Mouse (Mus musculus): ENCODE measurements around the gene Prrt1.

Prrt1 gene

DNA sequence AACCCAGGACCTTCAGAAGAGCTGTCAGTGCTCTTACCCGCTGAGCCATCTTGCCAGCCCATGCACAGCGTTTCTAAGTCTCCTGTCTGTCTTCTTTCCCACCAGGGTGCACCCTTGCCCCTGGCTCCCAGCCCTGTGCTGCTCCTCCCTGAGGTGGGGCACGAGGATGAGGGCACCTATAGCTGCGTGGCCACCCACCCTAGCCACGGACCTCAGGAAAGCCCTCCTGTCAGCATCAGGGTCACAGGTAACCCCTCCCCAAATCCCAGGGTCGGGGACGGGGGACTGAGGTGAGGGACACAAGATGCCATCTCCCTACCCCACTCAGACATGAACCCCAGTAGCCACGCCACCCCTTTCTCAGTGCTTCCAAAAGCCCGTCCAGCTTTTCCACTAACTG is 29.4 kb upstream of the Prrt1 start:
- no peak for DNase-seq

DNA sequence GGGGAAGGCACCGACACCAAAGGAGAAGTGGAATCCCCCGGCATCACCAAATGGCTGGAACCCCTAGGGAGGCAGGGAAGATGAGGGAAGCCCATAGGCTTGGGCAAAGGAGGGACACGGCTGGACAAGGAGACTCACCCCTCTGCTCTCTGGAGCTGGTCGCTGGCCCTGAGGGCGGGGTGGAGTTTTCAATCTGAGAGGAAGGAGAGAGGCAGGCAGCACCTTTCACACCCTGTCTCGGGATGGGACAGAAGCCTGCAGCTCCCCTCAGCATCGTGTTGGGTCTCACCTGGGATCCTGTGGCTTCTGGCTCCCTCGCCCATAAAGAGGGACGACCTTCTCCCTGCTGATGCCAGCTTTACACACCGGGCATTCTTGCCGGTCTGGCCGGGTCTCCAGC is 27.5 kb upstream of the Prrt1 start:
- DNase-seq, result no peak

DNA sequence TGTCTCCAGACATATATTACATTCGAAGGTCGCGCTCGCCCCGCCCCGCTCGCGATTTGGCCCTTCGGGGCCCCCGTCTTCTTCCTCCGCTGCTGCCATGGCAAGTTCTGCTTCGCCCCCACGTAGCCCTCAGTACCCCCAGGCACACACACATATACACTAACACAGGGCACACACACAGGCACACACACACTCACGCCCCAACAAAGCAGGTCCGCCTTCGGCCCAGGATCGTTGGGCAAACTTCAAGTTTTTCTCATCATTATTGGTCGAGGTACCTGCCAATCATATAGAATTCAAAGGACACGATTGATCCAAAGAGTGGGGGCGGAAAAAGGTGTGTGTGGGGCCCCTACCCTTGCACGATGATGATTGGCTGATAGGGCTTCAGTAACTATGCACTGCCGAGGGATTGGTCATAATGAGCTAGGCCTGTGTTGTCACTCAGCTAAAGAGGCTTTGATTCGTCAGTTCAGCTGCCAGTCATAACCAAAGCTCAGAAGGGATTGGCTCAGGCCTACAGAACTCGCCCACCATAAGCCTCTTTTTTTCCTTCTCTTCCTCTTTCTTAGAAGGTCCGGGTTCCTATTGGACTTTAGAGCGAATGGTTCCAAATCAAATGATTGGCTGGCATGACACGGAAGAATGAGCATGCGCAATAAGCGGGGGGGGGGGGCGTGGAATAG is 25.8 kb upstream of the Prrt1 start, which contains the start of gene Rnf5:
Gene Rnf5, minus strand, starts transcription at position 316 of the 686 bp plus-strand sequence.
- DNase-seq, result peak; percentile 100

DNA sequence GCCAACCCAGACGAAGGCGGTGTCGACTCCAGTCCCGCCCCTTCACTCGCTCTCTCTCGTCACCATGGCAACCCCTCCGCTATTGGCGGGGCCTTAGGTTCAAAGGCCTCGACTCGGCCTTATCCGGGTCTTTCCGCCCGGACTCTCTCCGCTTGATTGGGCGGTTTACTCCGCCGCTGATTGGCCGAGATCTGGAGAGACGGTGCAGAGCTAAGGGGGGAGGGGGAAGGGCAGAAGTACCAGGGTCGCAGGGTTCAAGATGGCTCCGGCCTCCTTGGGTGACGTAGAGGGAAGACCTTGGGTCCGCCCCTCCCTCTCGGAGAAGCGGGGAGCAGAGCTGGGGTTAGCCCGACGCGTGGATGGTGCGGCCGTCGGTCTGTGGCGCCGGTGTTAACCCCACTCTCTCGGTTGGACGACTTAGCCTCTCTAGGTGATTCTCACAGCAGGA is 25.2 kb upstream of the Prrt1 start, which contains the start of gene Agpat1:
Gene Agpat1, plus strand, starts transcription at position 202 of the 448 bp plus-strand sequence.
- peak; percentile 99 for DNase-seq

DNA sequence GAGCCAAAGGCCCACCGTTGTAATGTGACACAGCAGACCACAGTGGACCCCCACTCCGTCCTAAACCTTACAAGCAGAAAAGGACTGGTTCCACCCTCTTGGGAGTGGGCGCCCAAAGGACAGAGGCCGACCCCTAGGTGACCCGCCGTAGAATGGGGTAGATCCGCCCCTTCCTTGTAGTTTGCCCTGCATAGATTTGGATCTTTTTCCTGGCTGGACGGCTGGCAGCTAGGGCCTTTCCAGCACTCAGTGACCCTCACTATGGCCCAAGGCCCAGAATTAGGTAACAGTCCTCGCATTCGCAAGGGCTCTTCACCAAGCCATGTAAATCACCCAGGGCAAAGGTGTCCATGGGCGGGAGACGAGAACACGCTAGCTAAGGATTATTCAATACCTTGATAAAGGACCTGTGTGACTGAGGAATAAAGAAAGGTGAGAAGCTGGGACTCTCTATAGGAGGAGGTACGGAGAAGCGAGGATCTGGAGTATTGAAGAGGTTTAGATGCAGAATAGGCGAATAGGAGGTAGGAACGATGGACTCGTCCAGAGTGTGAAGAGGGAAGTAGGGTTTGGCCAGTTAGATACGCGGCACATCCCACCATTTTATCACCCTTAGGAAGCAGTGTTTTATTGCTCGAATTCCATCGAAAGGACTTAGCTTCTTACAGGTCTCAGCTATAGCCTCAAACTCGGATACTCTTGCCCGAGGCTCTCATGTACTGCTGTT is 24.7 kb upstream of the Prrt1 start:
- DNase-seq, result peak; percentile 66

- DNase-seq, result peak; percentile 98
Measured at GRCm38 (mm10) chr17:34605609-34606008, 23.7 kb upstream of the Prrt1 start.

DNA sequence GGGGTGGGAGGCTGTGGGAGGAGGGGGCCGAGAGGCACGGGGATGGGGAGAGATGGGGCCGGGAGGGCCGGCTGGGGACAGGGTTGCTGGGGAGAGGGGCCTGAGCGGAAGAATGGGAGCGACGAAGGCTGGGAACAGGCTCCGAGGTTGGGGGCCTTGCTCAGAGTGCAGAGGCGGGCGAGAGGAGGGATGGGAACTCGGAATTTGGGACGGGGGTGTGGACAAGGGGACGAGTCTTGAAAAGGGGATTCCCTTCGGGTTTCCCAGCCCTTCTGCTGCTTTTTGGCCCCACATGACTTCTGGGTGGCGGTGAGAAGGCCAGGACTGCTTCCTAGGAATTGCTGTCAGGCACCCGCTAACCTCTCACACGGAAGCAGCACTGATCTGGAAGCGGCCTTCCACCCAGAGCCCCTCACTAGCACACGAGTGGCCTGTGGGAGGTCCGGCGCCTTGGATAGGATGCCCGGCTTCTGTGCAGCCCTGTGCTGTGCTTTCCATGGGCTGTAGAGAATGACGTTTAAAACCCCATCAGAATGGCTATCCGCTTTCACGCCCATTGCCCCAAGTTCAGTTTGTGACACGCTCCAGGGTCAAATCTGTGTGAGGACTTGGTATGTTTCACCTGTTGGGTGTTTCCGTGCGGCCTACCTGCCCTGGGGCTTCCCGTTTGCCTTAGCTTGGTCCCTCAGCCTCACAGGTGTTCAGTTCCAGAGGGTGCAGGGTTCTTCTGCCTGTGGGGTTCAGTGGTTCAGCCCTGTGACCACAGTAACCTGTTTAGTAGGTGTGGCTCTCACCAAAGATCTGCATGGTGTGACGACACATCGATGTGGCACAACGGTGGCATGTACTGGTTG is 22.9 kb upstream of the Prrt1 start:
- DNase-seq, result no peak

- DNase-seq, result no peak
Measured at GRCm38 (mm10) chr17:34607997-34608396, 21.3 kb upstream of the Prrt1 start.

DNA sequence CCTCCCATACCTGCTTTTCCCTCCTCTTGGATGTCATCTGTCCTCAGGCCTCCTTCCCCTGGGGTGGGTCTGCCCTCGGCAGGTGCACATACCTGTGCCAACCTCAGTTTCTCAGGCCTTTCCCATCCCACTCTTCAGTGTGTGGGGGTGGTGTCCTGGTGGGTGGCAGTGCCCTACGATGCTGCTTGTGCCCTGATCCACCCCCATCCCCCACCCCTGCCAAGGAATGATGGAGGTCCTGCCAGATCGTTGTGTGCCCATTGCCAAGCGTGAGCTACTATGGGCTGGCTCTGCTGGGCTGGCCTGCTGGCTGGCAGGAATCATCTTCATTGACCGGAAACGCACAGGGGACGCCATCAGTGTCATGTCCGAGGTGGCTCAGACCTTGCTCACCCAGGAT is 18.3 kb upstream of the Prrt1 start:
- no peak for DNase-seq

DNA sequence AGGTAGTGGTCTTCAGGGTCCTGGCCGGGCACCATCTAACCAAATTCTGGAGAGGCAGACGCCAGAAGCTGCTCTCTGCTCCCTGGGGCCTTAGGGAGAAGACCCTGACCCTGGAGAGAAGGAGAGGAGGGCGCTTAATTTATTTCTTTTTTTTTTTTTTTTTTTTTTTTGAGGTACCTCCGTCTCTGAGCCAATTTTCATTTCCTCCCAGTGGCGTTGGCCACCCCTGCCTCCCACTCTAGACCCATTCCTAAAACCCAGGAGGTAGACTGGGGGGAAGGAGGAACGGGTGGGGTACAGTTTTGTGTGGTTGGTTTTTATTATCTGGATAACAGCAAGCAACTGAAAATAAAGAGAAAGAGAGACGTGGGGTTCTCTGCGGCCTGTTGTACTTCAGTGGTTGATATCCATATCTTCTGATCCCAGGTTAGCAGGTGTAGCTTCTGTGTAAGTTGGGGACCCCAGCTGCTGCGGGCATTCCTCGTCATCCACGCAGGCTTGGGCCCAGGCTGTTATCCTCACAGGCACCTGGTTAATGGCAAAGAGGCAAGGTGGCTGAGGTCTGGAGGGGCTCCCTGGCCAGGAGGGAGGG is 16.2 kb upstream of the Prrt1 start:
- no peak for DNase-seq

DNA sequence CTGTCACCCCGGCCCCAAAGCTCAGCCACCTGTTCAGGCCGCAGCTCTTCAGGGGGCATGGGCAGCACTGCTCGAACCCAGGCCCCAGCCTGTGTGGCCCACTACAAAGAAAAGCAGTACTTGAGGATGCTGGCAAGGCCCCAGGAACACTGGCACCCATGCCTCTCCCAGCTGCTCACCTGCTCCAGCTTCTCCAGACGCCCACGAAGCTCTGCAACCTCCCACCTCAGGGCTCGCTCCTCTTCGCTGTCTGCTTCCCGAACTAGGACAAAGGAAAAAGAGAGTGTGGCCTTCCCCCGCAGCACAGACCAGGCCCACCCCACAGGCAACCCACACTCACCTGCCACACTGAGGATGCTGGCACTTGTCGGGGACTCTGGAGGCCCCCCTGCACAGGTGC is 15.5 kb upstream of the Prrt1 start:
- no peak for DNase-seq

DNA sequence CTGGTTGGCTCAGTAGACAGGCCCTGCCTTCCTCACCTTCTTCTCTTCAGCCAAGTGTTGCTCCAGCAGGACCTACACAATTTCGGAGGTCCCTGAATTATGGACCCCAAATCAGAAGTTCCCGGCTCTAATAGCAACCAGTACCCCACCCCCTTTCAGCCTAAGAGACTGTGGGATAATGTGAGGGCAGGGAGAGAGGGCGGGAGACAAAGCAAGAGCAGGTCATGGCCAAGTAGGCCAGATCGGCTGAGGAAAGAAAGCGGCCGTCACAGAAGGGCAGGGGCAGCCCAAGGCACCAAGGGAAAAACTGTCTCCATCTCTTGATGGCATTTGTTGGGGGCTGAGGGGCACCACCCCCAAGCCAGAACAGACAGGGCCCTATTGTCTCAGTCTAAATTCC is 13.5 kb upstream of the Prrt1 start, which contains the start of gene Egfl8:
Gene Egfl8, minus strand, starts transcription at position 101 of the 400 bp plus-strand sequence.
- DNase-seq, result no peak

GRCm38 (mm10) chr17:34618999-34619398 is 10.3 kb upstream of the Prrt1 start:
- DNase-seq, result peak; percentile 87

- DNase-seq, result no peak
Measured at GRCm38 (mm10) chr17:34621006-34621405, 8.3 kb upstream of the Prrt1 start.

DNA sequence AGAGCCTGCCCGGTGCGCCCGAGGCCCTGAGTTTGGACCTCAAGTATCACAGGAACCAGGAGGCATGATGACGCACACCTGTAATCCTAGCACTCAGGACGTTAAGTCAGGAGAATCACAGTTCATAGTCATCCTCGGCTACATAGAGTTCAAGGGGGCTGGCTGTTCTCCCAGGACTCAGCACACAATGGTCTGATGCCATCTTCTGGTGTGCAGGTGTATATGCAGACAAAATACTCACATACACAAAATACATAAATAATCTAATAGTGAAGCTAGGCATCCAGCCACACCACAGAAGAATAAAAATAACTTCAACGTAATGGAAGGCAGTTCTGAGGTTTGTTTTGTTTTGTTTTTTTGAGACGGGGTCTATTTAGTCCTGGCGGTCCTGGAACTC is 6.2 kb upstream of the Prrt1 start:
- DNase-seq, result no peak

DNA sequence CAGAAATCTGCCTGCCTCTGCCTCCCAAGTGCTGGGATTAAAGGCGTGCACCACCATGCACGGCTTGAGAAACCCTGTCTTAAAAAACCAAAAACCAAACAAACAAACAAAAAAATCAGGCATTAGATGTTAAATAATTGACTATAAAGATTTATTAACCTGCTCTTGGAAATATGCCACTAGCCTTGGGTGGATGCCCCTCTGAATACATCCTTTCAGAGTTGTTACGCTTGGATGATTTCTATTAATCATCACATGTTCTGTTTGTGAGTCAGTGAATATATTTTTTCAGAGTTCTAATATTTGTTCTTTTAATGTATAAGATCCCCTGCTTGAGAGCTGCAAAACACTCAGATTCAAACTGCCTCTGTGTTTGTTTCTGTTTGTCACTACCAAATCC is 4.4 kb upstream of the Prrt1 start:
- no peak for DNase-seq

DNA sequence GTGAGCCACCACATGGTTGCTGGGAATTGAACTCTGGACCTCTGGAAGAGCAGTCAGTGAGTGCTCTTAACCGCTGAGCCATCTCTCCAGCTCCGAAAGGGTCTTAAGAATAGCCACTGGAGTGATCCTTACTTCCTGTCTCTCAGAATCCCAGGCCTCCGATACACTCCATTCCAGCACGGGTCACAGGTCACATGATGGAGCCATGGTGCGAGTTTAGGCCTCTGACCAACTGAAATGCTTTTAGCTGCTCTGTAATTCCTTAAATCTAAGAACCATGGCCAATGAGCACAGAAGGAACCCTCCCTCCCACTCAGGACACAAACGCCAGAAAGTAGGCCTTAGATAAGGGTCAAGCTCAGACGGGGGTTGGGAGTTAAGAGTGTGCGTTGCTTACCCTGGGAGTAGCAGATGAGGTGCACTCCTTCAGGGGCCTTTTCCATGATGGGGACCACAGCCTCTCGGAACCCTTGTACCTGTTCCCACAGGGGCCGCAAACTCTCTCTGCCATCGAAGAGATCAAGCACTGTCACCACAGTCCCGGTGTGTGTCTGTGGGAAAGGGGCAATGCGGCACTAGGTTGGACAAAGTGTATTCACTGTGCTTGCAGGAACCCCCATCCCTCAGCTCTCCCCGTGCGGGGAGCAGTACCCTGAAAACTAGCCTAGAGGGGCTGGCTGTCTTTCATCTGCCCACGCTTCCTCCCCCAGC is 3.1 kb upstream of the Prrt1 start:
- no peak for DNase-seq

GRCm38 (mm10) chr17:34626773-34627092 is 2.6 kb upstream of the Prrt1 start:
- DNase-seq, result no peak

GRCm38 (mm10) chr17:34627093-34627942 is 2.0 kb upstream of the Prrt1 start:
- peak; percentile 84 for DNase-seq

GRCm38 (mm10) chr17:34627943-34628643 is 1.2 kb upstream of the Prrt1 start, which contains the start of gene Ppt2:
TSS of gene Ppt2 (minus strand) at chr17:34628510.
- peak; percentile 62 for DNase-seq

- DNase-seq, result no peak
Measured at GRCm38 (mm10) chr17:34628644-34628967, 727 bp upstream of the Prrt1 start.

Data from lung, postnatal 14 days (tissue).